Mouse (Mus musculus) kidney, adult 2 months (tissue): ENCODE results near the gene Gm428. TPM values are rescaled to one million over a fixed set of nuclear protein-coding genes. Genes with fewer than 3 reads are reported as not detected.
"Not testable (repeated sequence)": the region's sequence is repeated elsewhere in the genome, so short reads cannot be mapped to it uniquely, and the experiment has no call there.

ENCODE experiments used
- DNase-seq: peaks from one replicate; pipeline ENCODE4 v3.0.0; 2021
- H3K27ac ChIP-seq: fragments of 200-500 bp; 2 replicates; pipeline ENCODE4 v1.5.1; 2012; ENCODE audit warnings: low read depth, low read length, control low read depth, inconsistent platforms; ENCODE audit not compliant: insufficient read depth
- H3K27me3 ChIP-seq: fragments of 200-500 bp; replicated peaks from 2 replicates; pipeline ENCODE4 v1.6.1; 2012; ENCODE audit warnings: mild to moderate bottlenecking, moderate library complexity, low read length, inconsistent platforms; ENCODE audit not compliant: control insufficient read depth, insufficient read depth
- H3K36me3 ChIP-seq: fragments of 200-500 bp; 2 replicates; pipeline ENCODE4 v1.6.1; 2012; ENCODE audit warnings: mild to moderate bottlenecking, moderate library complexity, low read length, inconsistent platforms; ENCODE audit not compliant: control insufficient read depth, insufficient read depth
- H3K4me1 ChIP-seq: fragments of 200-500 bp; 2 replicates; pipeline ENCODE4 v1.6.1; 2011; ENCODE audit warnings: low read length; ENCODE audit not compliant: control insufficient read depth, insufficient read depth
- H3K4me3 ChIP-seq: fragments of 200-500 bp; 2 replicates; pipeline ENCODE4 v1.5.1; 2011; ENCODE audit warnings: mild to moderate bottlenecking, low read depth, low read length, control low read depth; ENCODE audit not compliant: insufficient read depth
- CTCF ChIP-seq: fragments of 200-500 bp; conservative IDR thresholded peaks from 2 replicates; pipeline ENCODE4 v1.5.1; 2011; ENCODE audit warnings: low read depth, mild to moderate bottlenecking, control low read depth, low read length, moderate library complexity, mixed read lengths; ENCODE audit not compliant: insufficient read depth, insufficient read length
- POLR2A ChIP-seq: fragments of 200-500 bp; IDR thresholded peaks from one replicate; pipeline ENCODE4 v1.6.1; 2011; ENCODE audit warnings: low read depth, low read length, control low read depth
- WGBS: fragments of 180-500 bp; shearing (Covaris S2); methylation state at CpG from one replicate; pipeline ENCODE4 v1.1.7; 2018; 5-methylcytosine and 5-hydroxymethylcytosine counted together
- polyA plus RNA-seq: library from polyadenylated mRNA; depleted of rRNA; stranded (reverse); fragments of >200 nt; gene quantifications from 2 replicates; pipeline ENCODE4 v1.2.3, GENCODE M21; 2012; rRNA removed

Gm428 gene
- not detected in 2 replicates for polyA plus RNA-seq

DNA sequence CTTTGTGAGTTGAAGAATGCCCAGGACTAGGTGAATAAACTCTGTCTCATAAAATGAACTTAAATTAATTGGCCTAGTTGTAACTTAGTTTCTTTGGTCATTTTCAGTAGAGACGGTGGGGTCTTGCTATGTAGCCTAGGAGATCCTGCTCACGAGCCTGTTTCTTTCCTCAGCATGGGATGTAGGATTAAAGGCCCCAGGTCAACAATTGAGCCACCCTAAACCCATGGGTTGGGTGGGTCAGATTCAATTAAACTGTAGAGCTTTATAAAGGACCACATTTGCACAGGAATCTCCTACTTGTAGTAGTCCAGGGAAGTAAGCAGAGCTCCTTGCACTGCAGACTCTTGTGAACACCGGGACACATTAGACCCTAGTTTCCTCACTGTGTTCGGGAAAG lies at the start of gene Gm428:
TSS of gene Gm428 (plus strand) at position 301 of the 400 bp plus-strand sequence.
- not testable (repeated sequence) for H3K27me3 ChIP-seq, H3K4me3 ChIP-seq, H3K4me1 ChIP-seq, H3K27ac ChIP-seq, DNase-seq, H3K36me3 ChIP-seq
- 91% methylated on average over 2 of the region's 4 CpGs for WGBS

DNA sequence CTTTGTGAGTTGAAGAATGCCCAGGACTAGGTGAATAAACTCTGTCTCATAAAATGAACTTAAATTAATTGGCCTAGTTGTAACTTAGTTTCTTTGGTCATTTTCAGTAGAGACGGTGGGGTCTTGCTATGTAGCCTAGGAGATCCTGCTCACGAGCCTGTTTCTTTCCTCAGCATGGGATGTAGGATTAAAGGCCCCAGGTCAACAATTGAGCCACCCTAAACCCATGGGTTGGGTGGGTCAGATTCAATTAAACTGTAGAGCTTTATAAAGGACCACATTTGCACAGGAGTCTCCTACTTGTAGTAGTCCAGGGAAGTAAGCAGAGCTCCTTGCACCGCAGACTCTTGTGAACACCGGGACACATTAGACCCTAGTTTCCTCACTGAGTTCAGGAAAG lies 45.5 kb upstream of the Gm428 start, which contains the start of gene Gm11236:
TSS of gene Gm11236 (plus strand) at position 301 of the 400 bp plus-strand sequence.
- no CpG with 5 or more reads among the region's 4 CpGs for WGBS
- H3K4me3 ChIP-seq, DNase-seq, H3K27me3 ChIP-seq, H3K27ac ChIP-seq, H3K4me1 ChIP-seq, H3K36me3 ChIP-seq: not testable (repeated sequence)

DNA sequence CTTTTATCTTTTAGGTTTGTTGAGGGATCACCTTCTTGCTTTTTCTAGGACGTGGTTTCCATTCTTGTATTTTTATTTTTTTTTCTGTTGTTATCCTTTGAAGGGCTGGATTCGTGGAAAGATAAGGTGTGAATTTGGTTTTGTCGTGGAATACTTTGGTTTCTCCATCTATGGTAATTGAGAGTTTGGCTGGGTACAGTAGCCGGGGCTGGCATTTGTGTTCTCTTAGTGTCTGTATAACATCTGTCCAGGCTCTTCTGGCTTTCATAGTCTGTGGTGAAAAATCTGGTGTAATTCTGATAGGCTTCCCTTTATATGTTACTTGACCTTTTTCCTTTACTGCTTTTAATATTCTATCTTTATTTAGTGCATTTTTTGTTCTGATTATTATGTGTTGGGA lies 21.5 kb upstream of the Gm428 start:
- H3K36me3 ChIP-seq, H3K27ac ChIP-seq, H3K27me3 ChIP-seq, DNase-seq, H3K4me3 ChIP-seq, H3K4me1 ChIP-seq: not testable (repeated sequence)
- 82% methylated on average over 4 of the region's 4 CpGs for WGBS

DNA sequence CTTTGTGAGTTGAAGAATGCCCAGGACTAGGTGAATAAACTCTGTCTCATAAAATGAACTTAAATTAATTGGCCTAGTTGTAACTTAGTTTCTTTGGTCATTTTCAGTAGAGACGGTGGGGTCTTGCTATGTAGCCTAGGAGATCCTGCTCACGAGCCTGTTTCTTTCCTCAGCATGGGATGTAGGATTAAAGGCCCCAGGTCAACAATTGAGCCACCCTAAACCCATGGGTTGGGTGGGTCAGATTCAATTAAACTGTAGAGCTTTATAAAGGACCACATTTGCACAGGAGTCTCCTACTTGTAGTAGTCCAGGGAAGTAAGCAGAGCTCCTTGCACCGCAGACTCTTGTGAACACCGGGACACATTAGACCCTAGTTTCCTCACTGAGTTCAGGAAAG lies 15.3 kb upstream of the Gm428 start, which contains the start of gene Gm11239:
TSS of gene Gm11239 (plus strand) at position 301 of the 400 bp plus-strand sequence.
- not testable (repeated sequence) for DNase-seq, H3K4me1 ChIP-seq, H3K27ac ChIP-seq, H3K36me3 ChIP-seq, H3K27me3 ChIP-seq, H3K4me3 ChIP-seq
- WGBS = no CpG with 5 or more reads among the region's 4 CpGs

DNA sequence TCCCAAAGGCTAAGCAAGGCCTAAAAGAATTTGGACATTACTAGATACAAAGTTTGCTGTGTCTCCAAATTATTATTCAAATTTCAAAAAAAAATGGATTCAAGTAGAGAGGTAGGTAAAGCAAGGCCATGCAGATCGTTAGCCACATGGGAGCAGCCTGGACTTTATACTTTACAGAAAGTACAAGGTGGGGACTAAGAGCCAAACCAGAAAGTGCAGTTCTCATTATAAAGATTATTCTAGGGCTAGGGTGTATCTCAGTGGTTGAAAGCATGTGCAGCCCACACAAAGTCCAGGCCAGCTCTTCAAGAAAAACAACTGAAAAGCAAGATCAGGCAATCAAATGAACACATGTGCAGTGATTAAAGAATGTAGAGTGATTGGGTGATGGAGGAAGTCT lies 35.4 kb downstream of the Gm428 start:
- TF ChIP-seq POLR2A (no peak), CTCF (no peak)
- no peak for DNase-seq
- Histone ChIP-seq H3K27me3 (no peaks in the 10 kb centered on the region), H3K4me3 (no peak overlapping the region), H3K36me3 (no peaks in the 10 kb centered on the region), H3K27ac (no peak overlapping the region), H3K4me1 (no peaks in the 10 kb centered on the region)
- 78% methylated on average over 1 of the region's 1 CpGs for WGBS

GRCm38 (mm10) chr4:73719819-73720218 lies 36.5 kb downstream of the Gm428 start:
- no peak for DNase-seq
- Histone ChIP-seq H3K36me3 (no peaks in the 10 kb centered on the region), H3K4me3 (no peak overlapping the region), H3K4me1 (no peaks in the 10 kb centered on the region), H3K27me3 (no peaks in the 10 kb centered on the region), H3K27ac (no peak overlapping the region)
- no peak for TF ChIP-seq POLR2A
- TF ChIP-seq CTCF = no peak

Other genes with a start within 250 kb of the Gm428 start
- not detected in 2 replicates for gene Gm11238, start 75.6 kb upstream of the Gm428 start, polyA plus RNA-seq
- not detected in 2 replicates for gene Gm11237, start 60.5 kb upstream of the Gm428 start, polyA plus RNA-seq
- gene Gm11236, start 45.4 kb upstream of the Gm428 start, polyA plus RNA-seq = not detected in 2 replicates
- not detected in 2 replicates for gene Gm11239, start 15.2 kb upstream of the Gm428 start, polyA plus RNA-seq
- gene Rasef, start 107.5 kb downstream of the Gm428 start, polyA plus RNA-seq = 0.61 and 0.71 TPM in 2 replicates
- not detected in 2 replicates for gene Gm11758, start 192.8 kb downstream of the Gm428 start, polyA plus RNA-seq
- not detected in 2 replicates for gene Gm11757, start 207.6 kb downstream of the Gm428 start, polyA plus RNA-seq
- gene Gm13871, start 222.4 kb downstream of the Gm428 start, polyA plus RNA-seq = not detected in 2 replicates
- gene Gm11756, start 237.2 kb downstream of the Gm428 start, polyA plus RNA-seq = not detected in 2 replicates